Mouse (Mus musculus): Measurements from ENCODE around the gene Zfp760. TPM values are rescaled to one million over a fixed set of nuclear protein-coding genes. Genes with fewer than 3 reads are reported as not detected.

Gene Zfp760
- total RNA-seq, 2 experiments from 2014 or later = 6.8 to 9.5 TPM

Other genes with a start within 250 kb of the Zfp760 start
- 1 to 10 TPM; 3.6 to 4.5 TPM for gene Zfp53, start 218.7 kb upstream of the Zfp760 start, total RNA-seq (2021)
- 1 to 10 TPM; 4.9 to 7.5 TPM for gene Zfp52, start 172.2 kb upstream of the Zfp760 start, total RNA-seq (2021)
- 10 to 100 TPM; 10.0 to 11.0 TPM for gene Zfp948, start 140.7 kb upstream of the Zfp760 start, total RNA-seq (2021)
- 10 to 100 TPM; 10.6 to 12.1 TPM for gene Zfp983, start 57.1 kb upstream of the Zfp760 start, total RNA-seq (2021)
- 1 to 10 TPM; 6.5 to 9.0 TPM for gene Gm10226, start 15.9 kb upstream of the Zfp760 start, total RNA-seq (2021)
- gene Zfp229, start 23.1 kb downstream of the Zfp760 start, total RNA-seq (2021) = 1 to 10 TPM; 3.4 to 3.5 TPM
- under 1 TPM; 0.72 to 1.00 TPM for gene Zfp820, start 138.0 kb downstream of the Zfp760 start, total RNA-seq (2021)
- 1 to 10 TPM; 4.9 to 5.4 TPM for gene Zfp995, start 202.2 kb downstream of the Zfp760 start, total RNA-seq (2021)

Measured in left cerebral cortex, postnatal 36 days (tissue).